Mouse (Mus musculus) left cerebral cortex, postnatal 36 days (tissue): Measurements from ENCODE around the gene Snu13. TPM values are rescaled to one million over a fixed set of nuclear protein-coding genes. Genes with fewer than 3 reads are reported as not detected.

Source experiments
- DNase-seq, 2 experiments: peaks; one replicate each; pipeline ENCODE4 v3.0.0; 2021 to 2022; ENCODE audit warnings: low spot score in 2 of 2, mixed read lengths in 1 of 2
- intact Hi-C: fragments of 180-260 bp; cut with DNase I; formaldehyde crosslinking; loops from one replicate; pipeline ENCODE4 v1.15.1; 2025
- total RNA-seq, 2 experiments: library from RNA; stranded (reverse); gene quantifications; 2 replicates each; pipeline ENCODE4 v1.2.3; 2021

Gene Snu13
- total RNA-seq, 2 experiments from 2014 or later: 102 to 107 TPM

DNA sequence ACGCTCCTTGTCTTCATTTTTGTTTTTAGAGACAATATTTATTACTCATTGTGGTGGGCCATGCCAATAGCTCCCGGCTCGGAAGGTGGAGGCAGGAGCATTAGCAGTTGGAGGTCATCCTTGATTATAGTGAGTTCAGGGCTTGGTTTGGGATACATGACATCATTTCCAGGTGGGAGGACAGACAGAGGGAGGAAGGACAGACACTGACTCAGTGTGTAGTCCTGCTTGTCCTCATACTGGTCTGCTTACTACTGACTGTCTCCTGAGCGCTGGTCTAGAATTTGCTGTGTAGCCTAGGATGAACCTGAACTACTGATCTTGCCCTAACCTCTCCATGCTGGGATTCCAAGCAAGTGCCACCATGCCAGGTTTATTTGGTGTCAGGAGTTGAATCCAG is 13.6 kb downstream of the Snu13 start, which contains the start of gene Desi1:
Gene Desi1 (minus strand): TSS at position 101 of the 400 bp plus-strand sequence.
- intact Hi-C loops: no loop called here
- no peak for DNase-seq

DNA sequence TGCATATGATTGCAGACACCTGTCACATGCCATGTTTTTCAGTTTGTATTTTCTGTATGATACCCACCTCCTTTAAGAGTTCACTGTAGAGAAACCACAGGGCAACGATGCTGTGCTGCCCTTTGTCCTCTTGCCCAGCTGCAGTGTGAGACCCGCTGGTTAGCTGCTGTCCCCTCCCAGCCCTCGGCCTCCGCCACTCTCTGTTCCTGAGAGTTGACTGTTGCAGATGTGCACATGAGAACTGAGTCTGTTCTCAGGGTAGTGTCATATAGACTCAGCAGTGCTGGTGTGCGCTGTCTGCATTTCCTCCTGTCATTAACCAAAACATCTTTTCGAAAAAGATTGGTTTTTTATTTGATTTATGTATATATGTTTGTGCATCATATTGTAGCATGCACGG is 15.0 kb downstream of the Snu13 start:
- DNase-seq: no peak
- intact Hi-C loops: no loop called here

DNA sequence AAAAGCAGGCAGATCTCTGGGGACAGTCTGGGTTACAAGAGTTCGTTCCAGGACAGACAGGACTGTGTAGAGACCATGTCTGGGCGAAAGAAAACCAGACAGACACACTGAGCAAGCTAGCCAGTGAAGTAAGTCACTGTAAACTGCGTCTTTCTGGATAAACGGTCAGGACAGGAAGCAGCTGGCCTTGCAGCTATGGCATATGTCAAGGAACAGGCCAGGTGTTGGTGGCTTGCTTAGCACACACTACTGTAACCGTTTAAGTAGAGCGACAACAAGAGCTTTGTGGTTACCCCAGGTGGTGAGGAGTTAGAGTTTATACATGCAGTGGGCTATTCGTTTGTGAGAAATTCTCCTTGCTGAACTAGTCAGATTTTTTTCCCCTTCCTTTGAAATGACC is 19.7 kb downstream of the Snu13 start:
- no peak for DNase-seq
- intact Hi-C loops: no loop called here

DNA sequence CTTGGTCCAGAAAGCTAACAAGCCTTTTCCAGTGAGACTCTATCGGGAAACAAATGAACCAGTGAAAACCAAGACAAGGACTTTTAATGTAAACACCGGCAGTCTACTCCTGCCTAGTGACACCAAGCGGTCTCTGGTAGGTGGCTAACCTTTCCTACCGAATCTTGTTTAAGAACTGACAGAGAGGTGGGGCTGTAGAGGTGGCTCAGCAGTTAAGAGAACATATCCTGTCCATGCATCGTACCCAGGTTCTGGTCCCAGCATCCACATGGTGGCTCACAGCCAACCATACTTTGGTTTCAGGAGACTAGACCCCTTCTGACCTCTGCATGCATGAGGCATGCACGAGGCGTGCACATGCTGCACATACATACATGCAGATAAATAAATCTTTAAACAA is 20.1 kb downstream of the Snu13 start:
- DNase-seq: no peak
- intact Hi-C loops: no loop called here

DNA sequence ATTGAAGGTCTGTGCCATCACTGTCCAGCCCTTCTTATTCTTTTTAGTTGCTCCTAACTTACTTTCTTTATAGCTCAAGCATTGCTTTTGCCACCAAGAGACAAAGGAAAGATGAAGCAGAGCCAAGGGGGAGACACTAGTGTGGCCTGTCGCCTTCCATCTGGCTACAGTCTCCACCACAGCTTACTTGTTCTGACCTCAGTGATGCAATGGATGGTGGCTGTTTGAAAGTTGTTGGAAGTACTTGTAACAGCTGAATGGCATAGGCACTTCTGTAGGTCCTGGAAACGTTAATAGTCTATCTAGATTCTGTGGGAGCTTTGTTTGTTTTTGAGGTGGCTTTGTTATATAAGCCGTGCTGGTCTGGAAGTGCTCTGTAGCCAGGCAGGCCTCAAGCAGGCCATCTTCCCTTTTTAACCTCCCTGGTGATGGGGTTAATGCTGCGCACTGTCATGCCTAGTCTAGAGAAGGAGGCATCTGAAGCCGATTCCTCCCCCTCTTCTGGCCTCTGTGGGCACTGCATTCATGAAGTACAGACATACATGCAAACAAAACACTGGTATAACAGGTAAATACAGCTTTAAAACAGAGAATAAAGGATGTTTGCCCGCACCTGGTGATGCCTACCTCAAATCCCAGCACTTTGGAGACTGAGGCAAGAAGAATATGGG is 23.3 kb downstream of the Snu13 start:
- no peak for DNase-seq
- intact Hi-C loops: no loop called here

DNA sequence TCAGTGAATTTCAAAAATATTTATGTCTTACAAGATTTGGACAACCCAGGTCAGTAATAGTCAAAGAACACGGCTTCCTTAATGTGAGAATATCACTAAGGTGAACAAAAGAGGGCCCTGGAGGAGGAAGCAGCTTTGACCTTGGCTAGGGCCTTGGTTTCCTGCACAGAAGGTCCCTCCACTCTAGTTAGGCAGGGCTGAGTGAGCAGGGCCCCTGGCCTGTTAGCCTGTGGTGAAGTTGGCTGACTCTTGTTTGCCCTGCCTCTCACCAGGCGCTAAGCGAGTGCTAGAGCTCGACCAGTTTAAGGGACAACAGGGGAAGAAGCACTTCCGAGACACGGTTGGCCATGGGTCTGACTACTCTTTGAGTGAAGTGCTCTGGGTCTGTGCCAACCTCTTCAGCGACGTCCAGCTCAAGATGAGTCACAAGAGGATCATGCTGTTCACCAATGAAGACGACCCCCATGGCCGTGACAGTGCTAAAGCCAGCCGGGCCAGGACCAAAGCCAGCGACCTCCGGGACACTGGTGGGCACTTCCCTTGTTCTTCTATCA is 24.8 kb downstream of the Snu13 start:
- no peak for DNase-seq

DNA sequence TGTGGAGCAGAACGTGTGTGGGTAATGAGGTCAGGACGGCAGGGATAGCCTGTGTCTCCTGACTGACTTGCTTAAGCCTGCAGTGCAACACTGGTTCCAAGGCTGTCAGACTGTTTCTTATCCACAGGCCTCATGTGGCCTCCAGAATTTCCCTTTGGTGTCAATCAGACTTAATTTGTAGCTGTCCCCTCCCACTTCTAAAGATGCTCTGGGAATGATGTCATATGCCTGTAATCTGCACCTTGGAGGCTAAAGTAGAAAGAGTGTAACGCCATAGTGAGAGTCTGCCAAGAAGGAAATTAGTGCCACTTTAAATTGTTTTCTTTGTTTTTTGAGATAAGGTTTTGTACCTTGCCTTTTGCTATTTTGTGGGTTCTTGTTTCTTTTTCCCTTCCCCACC is 28.1 kb downstream of the Snu13 start:
- intact Hi-C loops: no loop called here
- no peak for DNase-seq

More for the DNA sequence above, 24.8 kb downstream of the Snu13 start:
- intact Hi-C loops: no loop called here

DNA sequence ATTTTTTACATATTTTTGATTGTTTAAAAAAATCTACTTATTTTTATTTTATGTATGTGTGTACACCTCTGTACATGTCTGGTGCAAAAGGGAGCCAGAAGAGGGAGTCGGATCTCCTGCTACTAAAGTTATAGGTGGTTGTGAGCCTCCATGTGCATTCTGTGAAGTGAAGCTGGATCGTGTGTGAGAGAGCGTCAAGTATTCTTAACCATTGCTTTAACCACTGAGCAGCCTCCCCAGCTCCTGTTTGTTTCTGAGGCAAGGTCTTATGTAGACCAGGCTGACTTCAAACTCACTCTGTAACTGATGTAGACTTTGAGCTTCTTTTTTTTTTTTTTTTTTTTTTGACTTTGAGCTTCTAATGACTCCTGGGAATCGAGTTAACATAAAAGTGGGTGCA is 29.9 kb downstream of the Snu13 start:
- DNase-seq: no peak
- intact Hi-C loops: no loop called here

DNA sequence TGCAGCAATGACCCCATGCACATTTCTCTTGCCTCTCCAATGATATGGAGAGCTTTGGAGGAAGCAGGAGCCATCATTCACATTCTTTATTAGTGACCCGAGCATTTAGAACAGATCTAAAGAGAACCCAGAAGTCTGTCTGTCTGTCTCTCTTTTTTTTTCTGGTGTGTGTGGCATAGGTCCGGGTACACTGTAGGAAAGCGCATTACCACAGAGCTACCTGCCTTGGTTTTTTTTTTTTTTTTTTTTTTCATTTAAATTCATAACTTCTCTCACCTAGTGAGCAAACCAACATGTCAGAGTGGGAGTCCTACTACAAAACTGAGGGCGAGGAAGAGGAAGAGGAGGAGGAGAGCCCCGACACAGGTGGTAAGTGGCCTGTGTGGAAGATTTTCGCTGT is 30.6 kb downstream of the Snu13 start:
- intact Hi-C loops: no loop called here
- DNase-seq: no peak

DNA sequence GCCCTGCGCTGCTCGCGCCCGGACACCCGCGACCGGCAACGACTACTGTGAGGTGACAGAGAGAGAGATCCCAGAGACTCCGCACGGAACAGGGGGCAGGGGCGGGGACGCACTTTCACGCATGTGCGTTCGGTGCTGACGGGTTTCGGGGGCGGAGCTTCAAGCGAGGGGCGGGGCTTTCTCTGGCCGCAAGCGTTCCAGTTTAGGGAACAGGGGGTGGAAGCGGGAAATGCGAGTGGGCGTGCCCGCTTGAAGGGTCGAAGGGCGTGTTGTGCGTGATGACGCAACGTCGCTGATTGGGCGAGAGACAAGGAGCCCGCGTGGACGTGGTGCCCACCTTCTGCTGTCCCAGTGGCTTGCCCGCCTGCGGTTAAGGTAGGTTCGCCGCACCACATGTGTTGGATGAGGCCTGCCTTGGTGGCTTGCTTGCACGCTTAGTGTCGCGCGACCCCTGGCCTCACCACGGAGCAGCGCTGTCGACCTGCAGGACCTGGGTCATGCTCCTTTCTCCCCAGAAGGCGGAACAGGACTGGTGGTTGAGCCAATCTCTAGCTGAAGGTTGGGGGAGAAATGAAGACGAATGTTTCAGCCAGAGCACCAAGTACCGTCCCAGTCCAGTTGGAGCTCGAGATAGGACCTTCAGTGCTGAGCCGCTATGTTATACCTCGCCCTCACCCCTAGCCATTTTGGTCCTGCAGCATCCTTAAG is 31.1 kb downstream of the Snu13 start:
- DNase-seq: peak; percentile 99
- intact Hi-C loops: no loop called here

DNA sequence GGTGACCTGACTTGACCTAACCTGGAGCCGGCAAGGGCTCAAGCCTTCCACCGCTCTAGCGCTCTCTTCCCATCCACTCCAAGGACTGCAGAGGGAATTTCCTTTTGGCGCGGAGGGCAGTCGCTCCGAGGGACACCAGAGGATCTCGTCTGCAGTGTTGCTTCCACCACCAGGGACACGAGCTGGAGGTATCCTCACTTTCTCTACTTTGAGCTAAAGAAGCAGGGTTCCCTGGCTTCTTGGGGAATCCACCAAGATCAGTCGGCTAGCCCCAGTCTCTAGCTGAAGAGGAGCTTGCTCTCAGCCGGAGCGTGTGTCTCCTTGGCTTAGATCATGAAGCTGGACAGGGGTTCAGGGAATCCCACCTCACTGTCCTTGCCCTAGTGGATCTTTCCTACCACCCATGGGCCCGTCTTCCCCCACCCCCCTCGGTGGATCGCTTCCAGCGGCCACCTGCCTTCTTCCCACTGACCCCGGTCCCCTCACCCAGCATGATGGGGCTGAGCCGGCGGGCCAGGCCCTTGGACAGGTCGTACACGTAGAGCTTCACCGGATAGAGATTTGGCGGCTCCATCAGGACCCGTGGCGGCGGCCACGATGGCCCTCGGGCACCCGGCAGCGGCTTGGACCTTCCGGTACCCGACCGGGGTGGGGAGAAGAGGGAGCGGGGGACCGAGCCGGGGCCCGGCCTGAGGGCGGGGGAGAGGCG is 31.9 kb downstream of the Snu13 start:
- intact Hi-C loops: no loop called here

DNA sequence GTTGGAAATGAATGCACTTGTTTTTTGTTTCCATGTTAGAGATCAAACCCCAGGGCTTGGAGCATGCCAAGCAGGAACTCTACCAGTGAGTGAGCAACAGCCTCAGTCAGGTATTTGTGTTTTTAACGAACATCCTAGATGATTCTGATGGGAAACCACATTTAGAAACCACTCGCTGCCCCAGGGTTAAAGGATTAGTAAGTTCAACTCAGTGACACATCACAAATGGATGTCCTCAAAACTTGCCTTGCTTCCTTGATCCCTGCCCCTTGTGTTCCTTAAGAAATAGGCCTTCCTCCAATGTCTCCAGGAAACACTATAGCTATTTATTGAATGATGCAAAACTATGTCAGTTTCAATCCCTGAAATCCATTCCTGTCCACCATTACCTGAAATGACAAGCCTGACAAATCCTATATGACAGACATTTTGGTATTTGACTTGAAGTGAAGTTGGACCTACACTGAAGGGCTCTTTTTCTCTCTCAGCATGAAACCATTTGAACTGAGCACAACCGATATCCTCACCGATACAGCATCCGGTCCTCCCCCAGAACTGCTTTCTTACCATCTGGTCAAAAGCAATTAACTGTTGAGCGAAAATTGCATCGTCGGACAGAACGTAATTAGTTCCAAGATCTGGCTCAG is 32.5 kb downstream of the Snu13 start:
- DNase-seq: no peak
- intact Hi-C loops: no loop called here

More for the DNA sequence above, 31.9 kb downstream of the Snu13 start:
- DNase-seq: peak; percentile 27 to 35

DNA sequence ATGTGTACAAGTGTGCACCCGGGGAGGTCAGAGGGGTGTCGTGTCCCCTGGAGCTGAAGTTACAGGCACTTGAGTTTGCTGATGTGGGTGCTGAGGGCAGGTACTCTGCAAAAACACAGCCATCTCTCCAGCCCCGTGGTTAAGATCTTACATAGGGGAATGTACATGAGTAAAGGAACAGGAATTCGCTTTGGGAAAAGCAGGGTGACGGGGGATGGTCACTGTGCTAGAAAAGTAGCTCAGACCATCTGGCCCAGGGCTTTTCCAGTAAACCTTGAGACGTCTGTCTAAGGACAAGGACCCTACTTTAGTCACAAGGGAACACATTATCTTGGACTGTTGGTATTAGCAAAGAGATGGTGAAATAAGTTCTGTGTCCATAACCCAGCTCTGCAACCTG is 35.5 kb downstream of the Snu13 start:
- intact Hi-C loops: no loop called here

DNA sequence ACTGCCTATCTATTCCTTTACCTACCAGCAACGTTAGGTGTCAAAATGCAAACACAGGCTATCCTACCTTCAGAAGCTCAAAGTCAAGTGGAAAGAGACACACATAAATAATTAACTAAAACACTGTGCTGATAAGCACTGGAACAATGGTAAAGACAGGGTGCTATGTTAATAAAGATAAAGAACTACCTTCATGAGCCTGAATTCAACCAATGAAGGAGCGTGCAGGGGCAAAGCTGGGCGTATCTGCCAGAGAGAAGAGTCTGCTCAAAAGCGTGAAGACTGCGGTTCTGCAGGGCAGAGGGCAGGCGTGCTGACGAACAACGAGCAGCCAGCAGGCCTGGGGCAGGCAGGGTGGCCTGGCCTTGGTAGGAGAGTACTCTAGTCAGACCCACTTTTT is 43.1 kb downstream of the Snu13 start:
- no peak for DNase-seq
- intact Hi-C loops: no loop called here

More for the DNA sequence above, 35.5 kb downstream of the Snu13 start:
- no peak for DNase-seq

DNA sequence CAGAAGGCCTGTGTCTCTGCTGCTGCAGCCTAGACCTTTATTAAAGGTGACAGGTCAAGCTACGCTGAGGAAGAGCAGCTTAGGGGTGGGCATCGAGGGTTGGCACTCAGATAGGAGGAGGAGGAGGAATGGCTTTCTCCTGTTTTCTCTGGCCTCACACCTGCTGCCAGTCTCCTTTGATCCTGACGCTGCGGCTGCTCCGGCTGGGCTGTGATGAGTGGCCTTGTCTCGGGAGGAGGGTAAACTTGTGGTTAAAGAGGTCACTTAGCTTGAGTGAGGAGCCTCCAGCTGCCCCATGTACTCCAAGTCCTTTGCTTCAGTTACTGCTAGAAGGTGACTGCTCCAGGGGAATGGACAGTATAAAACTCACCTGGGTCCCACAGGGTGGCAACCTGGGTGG is 53.4 kb downstream of the Snu13 start:
- intact Hi-C loops: no loop called here
- no peak for DNase-seq

DNA sequence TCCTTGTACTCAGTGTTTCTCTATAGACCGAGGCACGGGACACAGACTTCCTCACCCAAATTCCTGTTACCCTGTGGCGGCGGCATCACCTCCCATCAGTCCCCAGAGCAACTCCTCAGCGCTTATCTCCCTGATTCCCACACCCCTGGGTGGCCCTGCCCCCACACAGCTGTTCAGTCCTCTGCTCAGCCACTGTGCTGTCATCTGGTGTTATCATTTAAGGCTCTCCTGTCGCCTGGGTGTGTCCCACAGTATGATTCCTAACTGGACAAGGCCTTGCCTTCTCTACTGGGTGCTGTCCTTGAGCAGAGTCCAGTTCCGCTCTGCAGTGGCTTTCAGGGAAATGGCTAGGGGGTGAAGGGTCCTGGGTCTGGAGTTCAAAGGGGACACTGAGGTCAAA is 56.8 kb downstream of the Snu13 start:
- intact Hi-C loops: no loop called here
- peak in 1 of 2 experiments; percentile 11 for DNase-seq
